Mouse (Mus musculus): ENCODE measurements around the gene Coa7.
A peak's percentile ranks its signal among the peaks of the same experiment; 100 is the strongest.

The Coa7 gene

DNA sequence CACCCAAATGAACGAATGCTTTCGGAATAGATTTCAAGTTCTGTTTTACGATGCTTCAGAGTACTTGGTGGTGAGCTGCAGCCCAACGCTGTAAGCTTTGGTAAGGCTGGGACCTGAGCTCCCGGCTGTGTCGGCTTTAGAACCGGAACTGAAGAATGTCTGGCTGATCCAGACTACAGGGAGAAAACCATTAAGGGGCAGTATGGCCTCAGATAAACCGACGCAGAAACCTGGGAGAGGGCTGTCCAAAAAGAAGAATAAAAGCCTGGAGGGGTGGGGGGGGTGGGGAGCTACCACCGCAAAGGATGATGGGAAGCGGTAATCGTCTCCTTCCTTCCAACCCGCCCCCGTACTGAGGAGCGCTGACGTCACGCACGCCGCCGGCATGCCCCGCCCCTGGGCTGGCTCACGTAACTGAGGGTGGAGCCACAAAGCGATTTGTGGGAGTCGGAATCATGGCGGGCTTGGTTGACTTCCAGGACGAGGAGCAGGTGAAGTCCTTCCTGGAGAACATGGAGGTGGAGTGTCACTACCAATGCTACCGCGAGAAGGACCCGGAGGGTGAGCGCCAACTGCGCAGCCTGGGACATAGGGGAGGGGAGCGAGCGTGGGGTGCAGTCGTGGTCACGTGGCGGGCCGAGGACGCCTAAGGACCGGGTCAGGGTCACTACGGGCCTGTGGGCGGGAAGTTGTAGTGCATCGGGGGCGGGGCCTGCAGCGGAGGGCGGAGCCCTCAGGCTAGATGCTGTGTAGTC is at the start of gene Coa7:
TSS of gene Coa7 (plus strand) at position 411 of the 755 bp plus-strand sequence.
- DNase-seq (ENCODE audit: low spot score): peak; percentile 99

- DNase-seq (ENCODE audit: low spot score): peak; percentile 46
Measured at GRCm38 (mm10) chr4:108300266-108300665, 27.7 kb upstream of the Coa7 start.

DNA sequence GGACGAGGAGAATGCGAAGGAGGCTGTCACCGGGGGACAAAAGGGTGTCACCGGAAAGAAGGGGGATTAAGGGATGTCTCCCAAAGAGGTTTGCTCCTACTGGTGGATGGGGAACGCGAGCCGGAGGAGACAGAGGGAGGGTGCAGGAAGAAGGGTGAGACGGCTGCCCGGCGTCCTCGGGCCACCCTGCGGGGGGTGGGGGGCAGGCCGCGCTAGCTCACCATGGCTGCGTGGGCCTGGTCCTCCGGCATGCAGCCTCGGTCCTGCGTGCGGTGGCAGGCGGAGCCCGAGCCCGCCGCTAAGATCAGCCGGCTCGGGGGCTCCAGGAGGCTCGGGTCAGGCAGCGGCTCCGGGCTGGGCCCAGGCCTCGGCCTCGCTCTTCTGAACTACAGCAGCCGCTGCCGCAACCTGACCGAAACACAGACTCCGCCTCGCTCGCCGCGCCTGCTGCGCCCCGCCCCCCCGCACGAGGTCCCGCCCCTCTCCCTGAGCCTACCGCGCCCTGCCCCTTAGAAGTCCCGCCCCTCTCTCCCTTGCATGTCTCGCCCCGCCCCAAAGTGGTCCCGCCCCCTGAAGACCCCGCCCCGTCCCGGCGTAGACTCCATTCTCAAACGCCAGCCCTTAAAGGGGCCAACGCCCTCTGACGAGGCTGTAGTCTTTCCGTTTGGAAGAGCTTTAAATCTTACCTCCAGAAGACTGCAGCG is 27.1 kb upstream of the Coa7 start, which contains the start of gene Zyg11b:
TSS of gene Zyg11b (minus strand) at position 427 of the 704 bp plus-strand sequence.
- DNase-seq (ENCODE audit: low spot score): peak; percentile 95

DNA sequence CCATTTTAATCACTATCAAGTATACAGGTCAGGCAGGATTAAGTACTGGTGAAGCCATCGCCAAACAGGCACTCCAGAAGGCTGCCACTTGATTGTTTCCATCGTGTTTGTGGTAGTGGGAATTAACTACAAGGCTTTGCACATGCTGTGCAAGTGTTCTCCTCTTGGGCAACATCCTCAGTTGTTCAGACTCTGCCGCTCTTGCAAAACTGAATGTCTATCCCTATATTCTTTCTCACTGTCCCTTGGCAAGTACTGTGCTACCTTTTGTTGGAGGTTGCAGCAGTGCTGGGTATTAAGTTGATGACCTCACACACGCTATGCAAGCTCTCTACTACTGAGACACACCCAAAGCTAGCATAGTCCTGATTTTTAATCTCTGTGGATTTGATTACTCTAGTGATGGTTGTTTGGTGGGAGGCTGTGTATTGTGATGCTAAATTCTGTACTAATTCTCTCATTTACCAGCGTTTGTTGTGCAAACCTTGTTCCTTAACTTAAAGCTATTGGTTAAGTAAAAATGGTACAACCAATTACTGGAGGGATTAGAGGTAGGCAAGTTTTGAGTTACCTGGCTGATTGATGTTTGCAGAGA is 25.5 kb upstream of the Coa7 start:
- DNase-seq (ENCODE audit: low spot score): no peak

- no peak for DNase-seq (ENCODE audit: low spot score)
Measured at GRCm38 (mm10) chr4:108310706-108311105, 17.2 kb upstream of the Coa7 start.

- no peak for DNase-seq (ENCODE audit: low spot score)
Measured at GRCm38 (mm10) chr4:108314041-108314440, 13.9 kb upstream of the Coa7 start.

- DNase-seq (ENCODE audit: low spot score): no peak
Measured at GRCm38 (mm10) chr4:108317656-108318605, 10.0 kb upstream of the Coa7 start.

DNA sequence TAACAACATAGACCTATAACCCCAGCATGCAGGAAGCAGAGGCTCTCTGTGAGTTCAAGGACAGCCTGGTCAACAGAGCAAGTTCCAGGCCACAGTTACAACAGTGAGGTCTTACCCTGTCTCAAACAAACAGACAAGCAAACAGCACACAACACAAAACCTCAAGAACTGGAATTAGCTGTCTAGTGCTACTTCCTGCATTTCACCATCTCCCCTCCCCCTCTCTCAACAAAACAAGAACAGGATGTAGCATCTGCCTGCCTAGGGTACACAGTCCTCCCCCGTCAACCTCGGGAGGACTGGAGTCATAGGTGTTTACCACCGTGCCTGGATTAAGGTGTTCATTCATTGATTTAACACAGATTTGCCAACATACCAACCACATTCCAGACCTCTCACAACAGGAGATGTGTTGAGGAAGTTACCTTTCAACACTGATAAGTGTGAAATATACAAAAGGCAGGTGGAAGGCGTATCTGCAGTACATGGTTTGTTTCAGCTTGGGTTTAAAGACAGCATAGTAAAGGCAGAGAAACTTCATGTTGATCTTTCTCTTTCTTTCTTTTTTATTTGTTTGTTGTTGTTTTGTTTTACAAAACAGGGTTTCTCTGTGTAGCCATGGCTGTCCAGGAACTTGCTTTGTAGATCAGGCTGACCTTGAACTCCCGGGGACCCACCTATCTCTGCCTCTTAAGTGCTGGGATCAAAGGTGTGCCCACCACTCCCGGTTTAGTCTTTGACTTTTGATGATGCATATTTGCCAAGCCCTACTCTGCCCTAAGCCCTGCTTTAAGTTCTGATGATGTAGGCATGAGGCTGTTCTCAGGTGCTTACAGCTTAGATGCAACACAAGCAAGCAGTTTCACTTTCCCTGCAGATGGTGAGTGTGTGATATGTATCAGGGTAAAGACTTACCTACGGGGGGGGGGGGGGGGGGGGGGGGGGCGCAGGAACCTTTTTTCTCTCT is 9.0 kb upstream of the Coa7 start:
- no peak for DNase-seq (ENCODE audit: low spot score)

DNA sequence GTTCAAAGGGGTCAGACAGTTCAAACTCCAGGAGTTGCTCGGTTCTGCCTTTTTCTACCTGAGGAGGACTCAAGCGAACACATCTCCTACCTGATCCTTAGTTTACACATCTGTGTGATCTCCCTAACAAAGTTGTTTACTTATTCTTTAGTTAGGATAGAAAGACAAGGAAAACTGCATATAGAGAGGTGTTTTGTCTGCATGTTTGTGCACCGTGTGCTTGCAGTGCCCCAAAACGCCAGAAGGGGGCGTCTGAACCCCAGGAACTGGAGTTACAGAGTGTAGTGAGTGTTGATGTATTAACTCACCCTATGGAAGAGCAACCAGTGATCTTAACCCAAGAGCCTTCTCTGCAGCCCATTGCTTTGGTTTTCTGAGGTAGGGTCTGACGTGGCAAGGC is 8.2 kb upstream of the Coa7 start:
- DNase-seq (ENCODE audit: low spot score): no peak

DNA sequence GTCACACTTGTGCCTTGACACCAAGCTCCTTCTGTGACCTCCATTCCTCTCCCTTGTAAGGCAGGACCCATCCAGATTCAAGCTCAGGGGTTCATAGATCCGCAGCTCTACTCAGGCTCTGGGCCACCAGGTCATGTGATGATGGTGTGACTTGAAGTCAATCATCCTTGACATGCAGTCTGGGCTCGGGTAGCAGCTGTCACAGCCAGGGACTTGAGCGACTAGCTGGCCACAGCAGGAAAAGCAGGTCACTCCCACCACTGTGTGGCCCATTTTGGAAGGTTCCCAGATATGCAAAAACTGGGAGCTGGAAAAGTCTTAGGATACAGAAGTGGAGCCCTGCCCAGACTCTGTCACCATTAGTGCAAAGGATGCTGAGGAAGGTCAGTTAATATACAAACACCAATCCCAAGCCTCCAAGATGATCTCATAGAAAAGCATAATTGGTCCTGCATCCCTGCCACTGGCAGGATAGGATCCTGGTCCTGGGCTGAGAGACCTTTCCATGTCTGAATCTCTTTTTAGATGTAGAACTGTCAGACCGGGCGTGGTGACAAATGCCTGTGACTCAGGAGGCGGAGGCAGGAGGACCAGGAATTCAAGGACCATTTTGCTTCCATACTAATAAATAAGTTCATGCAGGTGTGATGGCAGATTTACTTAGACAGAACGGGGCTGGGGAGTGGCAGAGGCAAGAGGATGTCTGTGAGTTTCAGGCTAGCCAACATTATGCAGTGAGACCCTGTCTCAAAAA is 7.1 kb upstream of the Coa7 start:
- DNase-seq (ENCODE audit: low spot score): no peak

DNA sequence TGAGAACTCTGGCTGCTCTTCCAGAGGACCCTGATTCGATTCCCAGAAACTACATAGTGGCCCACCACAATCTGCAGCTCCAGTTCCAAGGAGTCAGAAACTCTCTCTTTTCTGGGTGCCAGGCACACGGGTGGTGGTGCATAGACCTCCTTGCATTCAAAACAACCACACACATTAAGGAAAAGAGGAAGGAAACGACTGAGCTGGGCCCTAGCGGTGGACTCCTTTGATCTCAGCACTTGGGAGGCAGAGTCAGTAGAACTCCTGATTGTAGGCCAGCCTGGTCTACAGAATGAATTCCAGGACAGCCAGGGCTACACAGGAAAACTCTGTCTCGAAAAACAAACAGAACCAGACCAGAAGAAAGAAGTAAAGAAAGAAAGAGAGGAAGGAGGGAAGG is 4.4 kb upstream of the Coa7 start:
- DNase-seq (ENCODE audit: low spot score): no peak

GRCm38 (mm10) chr4:108327071-108327579 is 815 bp upstream of the Coa7 start:
- no peak for DNase-seq (ENCODE audit: low spot score)

DNA sequence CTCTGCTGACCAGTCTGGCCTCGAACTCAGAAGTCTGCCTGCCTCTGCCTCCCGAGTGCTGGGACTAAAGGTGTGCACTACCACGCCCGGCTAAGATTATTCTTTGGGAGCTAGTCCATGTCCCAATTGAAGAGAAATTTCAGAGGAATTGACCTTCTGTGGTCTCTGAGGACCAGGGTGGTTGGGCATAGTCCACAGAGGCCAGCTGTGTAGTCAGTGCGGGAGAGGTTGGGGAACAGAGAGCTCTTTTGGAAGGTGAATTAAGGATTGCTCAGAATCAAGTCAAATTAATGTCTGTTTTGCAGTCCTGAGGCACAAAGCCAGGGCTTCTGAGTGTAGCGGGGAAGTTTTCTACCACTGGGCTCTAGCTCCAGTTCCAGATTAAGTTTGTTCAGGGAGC is 1.9 kb downstream of the Coa7 start:
- no peak for DNase-seq (ENCODE audit: low spot score)

GRCm38 (mm10) chr4:108332041-108332440 is 4.1 kb downstream of the Coa7 start:
- no peak for DNase-seq (ENCODE audit: low spot score)

GRCm38 (mm10) chr4:108335413-108335812 is 7.5 kb downstream of the Coa7 start:
- DNase-seq (ENCODE audit: low spot score): no peak

- no peak for DNase-seq (ENCODE audit: low spot score)
Measured at GRCm38 (mm10) chr4:108336765-108337164, 8.8 kb downstream of the Coa7 start.

DNA sequence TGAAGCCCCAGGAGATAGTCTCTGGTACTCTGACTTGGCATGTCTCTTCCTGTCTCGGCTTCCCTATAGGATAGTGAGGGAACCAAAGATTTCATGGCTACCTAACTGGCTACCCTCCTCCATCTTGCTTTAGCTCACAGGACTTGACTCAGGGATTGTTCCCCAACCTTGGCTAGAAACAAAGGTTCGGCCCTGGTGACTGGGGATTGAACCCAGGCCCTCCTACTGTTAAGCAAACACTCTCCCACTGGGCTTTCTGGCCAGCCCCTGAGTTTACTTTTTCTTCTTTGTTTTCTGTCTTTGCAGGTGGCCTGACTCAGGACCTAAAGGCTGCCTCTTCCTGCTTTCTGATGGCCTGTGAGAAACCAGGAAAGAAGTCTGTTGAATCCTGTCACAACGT is 9.9 kb downstream of the Coa7 start:
- DNase-seq (ENCODE audit: low spot score): no peak

GRCm38 (mm10) chr4:108338321-108338733 is 10.4 kb downstream of the Coa7 start:
- DNase-seq (ENCODE audit: low spot score): no peak

- DNase-seq (ENCODE audit: low spot score): no peak
Measured at GRCm38 (mm10) chr4:108338811-108339210, 10.9 kb downstream of the Coa7 start.

DNA sequence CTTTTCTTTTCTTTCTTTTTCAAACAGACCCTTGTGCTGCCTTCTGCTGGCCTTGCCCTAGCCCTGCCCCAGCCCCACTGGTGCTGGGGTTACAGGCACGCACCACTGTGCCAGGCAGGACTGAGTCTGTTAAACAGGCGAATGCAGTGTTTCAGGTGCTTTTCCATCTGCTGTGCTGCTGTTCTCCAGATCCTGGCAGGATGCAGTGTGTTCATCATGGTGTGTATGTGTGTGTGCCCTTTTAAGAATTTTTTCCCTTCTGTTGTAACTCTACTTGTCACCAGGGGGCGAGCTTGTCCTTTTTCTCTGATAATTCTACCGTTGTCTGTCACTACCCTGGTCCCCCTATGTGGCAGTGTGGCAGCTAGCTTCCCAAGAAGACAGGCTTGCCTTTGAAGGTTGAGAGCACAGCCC is 11.3 kb downstream of the Coa7 start:
- DNase-seq (ENCODE audit: low spot score): peak; percentile 76

All from testis, postnatal 10 days (tissue).